Mouse (Mus musculus) neural tube, embryonic 10.5 days (tissue): Measurements from ENCODE around the gene Kdm4a.

Source experiments
- DNase-seq: peaks from one replicate; pipeline ENCODE4 v3.0.0-alpha.2; 2017; ENCODE audit warnings: low spot score; ENCODE audit errors: extremely low spot score

The Kdm4a gene

GRCm38 (mm10) chr4:118156559-118156958, 23.3 kb downstream of the Kdm4a start:
- DNase-seq, result no peak

- no peak for DNase-seq
Measured at GRCm38 (mm10) chr4:118154889-118155288, 25.0 kb downstream of the Kdm4a start.

GRCm38 (mm10) chr4:118152020-118152785, 27.6 kb downstream of the Kdm4a start:
- no peak for DNase-seq

GRCm38 (mm10) chr4:118150804-118151203, 29.0 kb downstream of the Kdm4a start:
- DNase-seq, result no peak

- no peak for DNase-seq
Measured at GRCm38 (mm10) chr4:118149956-118150680, 29.7 kb downstream of the Kdm4a start.

- no peak for DNase-seq
Measured at GRCm38 (mm10) chr4:118149055-118149576, 30.7 kb downstream of the Kdm4a start.

- no peak for DNase-seq
Measured at GRCm38 (mm10) chr4:118148317-118148687, 31.5 kb downstream of the Kdm4a start.

- no peak for DNase-seq
Measured at GRCm38 (mm10) chr4:118147547-118148316, 32.1 kb downstream of the Kdm4a start.

- DNase-seq, result no peak
Measured at GRCm38 (mm10) chr4:118147090-118147489, 32.8 kb downstream of the Kdm4a start.

- DNase-seq, result no peak
Measured at GRCm38 (mm10) chr4:118144324-118144723, 35.5 kb downstream of the Kdm4a start.

GRCm38 (mm10) chr4:118143679-118144078, 36.2 kb downstream of the Kdm4a start:
- DNase-seq, result no peak

GRCm38 (mm10) chr4:118141511-118141910, 38.3 kb downstream of the Kdm4a start:
- no peak for DNase-seq

- DNase-seq, result no peak
Measured at GRCm38 (mm10) chr4:118138891-118139290, 41.0 kb downstream of the Kdm4a start.

- no peak for DNase-seq
Measured at GRCm38 (mm10) chr4:118137857-118138256, 42.0 kb downstream of the Kdm4a start.

GRCm38 (mm10) chr4:118137311-118137710, 42.5 kb downstream of the Kdm4a start:
- DNase-seq, result no peak

- DNase-seq, result no peak
Measured at GRCm38 (mm10) chr4:118135414-118135813, 44.4 kb downstream of the Kdm4a start.

GRCm38 (mm10) chr4:118134485-118135365, 45.1 kb downstream of the Kdm4a start, which contains the start of gene St3gal3:
Gene St3gal3, minus strand, starts transcription at chr4:118134914.
- peak; percentile 95 for DNase-seq

GRCm38 (mm10) chr4:118131329-118131728, 48.5 kb downstream of the Kdm4a start:
- DNase-seq, result no peak

- DNase-seq, result no peak
Measured at GRCm38 (mm10) chr4:118123030-118123704, 56.7 kb downstream of the Kdm4a start.

GRCm38 (mm10) chr4:118122078-118122477, 57.8 kb downstream of the Kdm4a start:
- DNase-seq, result no peak
